Mouse (Mus musculus) c-Kit-negative CD71-positive TER-119-positive erythroid progenitor cells, embryonic 14.5 days (primary cell): ENCODE data around the gene Igdcc4.
"Not testable (repeated sequence)": the region's sequence is repeated elsewhere in the genome, so short reads cannot be mapped to it uniquely, and the experiment has no call there.

Source experiments
- DNase-seq: peaks from one replicate; pipeline ENCODE4 v3.0.0-alpha.2; 2013; ENCODE audit warnings: low read depth, low spot score

The Igdcc4 gene

DNA sequence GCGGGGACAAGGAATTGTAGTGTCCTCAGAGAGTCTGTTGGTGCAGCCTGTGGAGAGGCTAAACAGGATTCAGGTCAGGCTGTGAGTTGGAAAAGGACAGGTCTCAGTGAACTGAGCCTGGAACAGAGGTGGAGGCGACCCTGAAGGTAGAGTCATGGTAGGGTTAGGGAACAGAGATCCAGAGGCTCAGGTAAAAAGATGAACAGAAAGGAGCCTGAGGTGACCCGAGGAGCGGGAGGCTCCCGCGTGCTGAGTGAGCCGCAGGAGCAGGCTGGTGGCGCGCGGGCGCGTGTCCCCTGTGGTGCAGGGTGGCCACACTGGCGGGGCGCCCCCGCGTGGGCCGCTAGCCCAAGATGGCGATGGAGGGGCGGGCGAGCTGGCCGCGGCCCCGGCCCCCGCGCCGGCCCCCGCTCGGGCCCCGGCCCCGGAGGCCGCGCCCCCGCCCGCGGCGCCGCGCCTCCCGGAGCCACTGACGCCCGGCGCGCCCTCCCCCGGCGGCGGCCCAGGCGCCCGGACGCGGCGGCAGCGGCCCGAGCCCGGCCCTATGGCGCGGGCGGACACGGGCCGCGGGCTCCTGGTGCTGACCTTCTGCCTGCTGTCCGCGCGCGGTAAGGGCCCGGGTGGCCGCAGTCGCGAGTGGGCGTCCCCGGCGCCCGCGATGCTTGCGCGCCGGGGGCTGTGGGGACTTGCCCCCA is at the start of gene Igdcc4:
TSS of gene Igdcc4 (plus strand) at position 496 of the 695 bp plus-strand sequence.
- DNase-seq: no peak

GRCm38 (mm10) chr9:65064251-65064650 is 37.0 kb upstream of the Igdcc4 start:
- DNase-seq: no peak

DNA sequence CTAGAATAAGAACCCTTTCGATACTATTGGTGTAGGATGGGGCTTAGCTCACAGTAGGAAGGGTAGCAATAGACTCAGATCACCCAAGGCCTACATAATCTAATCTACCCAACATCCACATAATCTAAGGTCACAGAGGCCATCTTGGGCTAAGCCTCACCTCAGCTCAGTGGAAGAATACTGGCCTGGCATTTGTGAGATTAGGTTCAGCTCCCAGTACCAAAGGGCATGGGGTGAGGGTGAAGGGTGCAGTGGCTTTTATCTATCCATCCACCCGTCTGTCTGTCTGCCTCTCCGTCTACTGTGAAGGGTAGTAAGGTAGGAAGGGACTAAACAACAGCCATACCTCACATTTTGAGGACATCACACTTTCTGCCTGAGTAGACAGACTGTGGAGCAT is 30.7 kb upstream of the Igdcc4 start:
- DNase-seq: no peak

- no peak for DNase-seq
These were observed 27.7 kb upstream of the Igdcc4 start for GRCm38 (mm10) chr9:65073555-65073954.

DNA sequence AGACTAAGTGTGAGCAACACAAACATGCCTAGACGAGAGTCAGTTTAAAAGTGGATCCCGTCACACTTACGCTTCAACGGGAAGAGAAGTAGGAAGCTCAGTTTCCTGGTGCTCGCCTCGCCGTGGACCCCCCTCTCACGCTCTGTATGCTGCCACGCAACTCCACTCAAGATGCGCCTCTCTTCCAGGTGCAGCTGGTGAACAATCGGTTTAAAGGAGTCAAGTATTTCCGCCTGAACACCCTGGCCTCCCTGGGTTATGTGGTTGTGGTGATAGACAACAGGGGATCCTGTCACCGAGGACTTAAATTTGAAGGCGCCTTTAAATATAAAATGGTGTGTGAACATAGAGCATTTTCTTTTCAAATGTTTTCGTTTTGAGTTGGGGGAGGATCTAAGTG is 27.0 kb upstream of the Igdcc4 start:
- DNase-seq: no peak

GRCm38 (mm10) chr9:65074855-65075493 is 26.3 kb upstream of the Igdcc4 start:
- DNase-seq: no peak

GRCm38 (mm10) chr9:65077536-65077935 is 23.8 kb upstream of the Igdcc4 start:
- DNase-seq: no peak

DNA sequence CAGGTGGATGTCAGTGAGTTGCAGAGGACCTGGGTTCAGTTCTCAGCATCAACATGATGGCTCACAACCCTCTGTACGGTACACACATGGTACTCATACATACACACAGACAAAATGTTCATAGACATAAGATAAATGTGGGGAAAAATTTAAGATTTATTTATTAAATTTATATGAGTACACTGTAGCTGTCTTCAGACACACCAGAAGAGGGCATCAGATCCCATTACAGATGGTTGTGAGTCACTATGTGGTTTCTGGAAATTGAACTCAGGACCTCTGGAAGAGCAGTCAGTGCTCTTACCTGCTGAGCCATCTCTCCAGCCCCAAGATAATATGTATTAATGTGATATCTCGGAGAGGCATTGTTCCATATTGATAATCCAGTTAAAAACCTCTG is 21.1 kb upstream of the Igdcc4 start:
- DNase-seq: not testable (repeated sequence)

- no peak for DNase-seq
These were observed 18.1 kb upstream of the Igdcc4 start for GRCm38 (mm10) chr9:65083075-65083765.

DNA sequence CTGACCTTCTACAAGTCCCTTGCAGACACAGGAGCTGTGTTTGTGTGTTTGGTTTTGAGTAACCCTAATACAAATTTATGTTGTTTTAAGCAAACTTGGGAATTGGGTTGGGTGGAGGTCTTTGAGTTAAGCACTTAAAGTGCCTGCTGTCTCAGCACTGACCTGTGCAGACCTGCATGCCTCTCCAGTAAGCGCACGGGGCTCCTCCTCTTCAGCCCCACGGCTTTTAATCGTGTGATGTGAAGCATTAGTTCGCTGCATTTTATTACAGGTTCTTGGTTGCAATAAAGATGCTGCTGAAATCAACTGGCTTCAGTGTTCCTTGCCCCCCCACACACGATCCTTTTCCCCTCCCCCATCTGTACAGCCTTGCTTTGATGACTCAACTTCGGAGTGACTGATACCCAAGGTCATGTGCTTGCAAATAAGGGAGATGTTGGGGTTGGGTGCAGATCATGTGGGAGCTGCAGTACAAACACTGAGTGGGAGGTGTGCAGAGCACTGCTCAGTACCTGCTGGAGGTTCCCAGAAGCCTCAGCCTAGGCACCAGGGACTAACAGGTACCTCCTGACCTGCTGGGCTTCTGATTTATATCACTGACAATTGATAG is 17.0 kb upstream of the Igdcc4 start:
- no peak for DNase-seq

GRCm38 (mm10) chr9:65085270-65085669 is 16.0 kb upstream of the Igdcc4 start:
- DNase-seq: no peak

GRCm38 (mm10) chr9:65086801-65087200 is 14.5 kb upstream of the Igdcc4 start:
- no peak for DNase-seq

GRCm38 (mm10) chr9:65087490-65087889 is 13.8 kb upstream of the Igdcc4 start:
- no peak for DNase-seq

DNA sequence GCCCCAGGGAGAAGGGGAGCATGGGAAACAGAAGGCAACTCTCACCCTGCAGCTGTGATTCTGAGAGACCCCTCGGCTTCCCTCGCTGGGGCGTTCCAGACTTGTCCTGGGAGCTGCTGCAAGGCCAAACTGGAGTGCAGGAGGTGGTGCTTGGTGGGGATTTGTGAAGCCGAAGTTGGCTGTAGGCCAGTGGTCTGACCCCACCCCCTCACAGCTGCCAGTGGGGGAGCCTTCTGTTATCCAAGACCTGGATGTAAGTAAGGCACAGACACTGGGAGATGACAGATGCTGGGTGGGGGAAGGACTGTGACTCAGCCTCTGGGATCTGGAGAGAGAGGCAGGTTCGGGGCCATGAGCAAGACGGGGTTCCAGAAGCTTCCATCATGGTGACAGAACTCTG is 7.0 kb upstream of the Igdcc4 start:
- DNase-seq: no peak

- no peak for DNase-seq
These were observed 545 bp downstream of the Igdcc4 start for GRCm38 (mm10) chr9:65101686-65102376.

GRCm38 (mm10) chr9:65102377-65103172 is 1.3 kb downstream of the Igdcc4 start:
- no peak for DNase-seq

DNA sequence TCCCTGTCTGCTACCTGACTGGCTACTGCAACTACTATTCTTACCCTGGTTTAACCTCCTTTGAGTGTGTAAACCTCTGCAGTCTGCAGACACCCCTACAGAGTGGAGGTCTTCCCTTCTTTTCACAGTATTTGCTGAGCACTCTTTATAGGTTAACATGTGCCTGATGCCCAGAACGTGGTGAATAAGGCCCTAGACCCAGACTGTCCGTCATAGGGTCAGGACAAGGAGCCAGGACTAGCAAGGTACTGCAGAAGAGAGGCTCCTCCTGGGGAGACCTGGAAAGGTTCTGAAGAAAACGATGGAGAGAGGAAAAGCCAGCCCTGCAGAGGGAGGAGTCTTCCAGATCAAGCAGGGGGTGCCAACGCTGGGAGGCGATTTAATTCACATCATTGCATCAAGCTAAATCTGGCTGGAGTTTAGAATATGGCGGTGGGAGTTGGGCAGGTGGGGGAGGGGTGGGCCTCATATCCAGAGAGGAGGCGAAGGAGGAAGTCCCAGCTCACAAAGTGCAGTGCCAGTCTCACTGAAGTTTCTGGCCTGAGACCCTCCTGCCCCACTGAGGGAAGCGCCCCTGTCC is 2.0 kb downstream of the Igdcc4 start:
- no peak for DNase-seq

DNA sequence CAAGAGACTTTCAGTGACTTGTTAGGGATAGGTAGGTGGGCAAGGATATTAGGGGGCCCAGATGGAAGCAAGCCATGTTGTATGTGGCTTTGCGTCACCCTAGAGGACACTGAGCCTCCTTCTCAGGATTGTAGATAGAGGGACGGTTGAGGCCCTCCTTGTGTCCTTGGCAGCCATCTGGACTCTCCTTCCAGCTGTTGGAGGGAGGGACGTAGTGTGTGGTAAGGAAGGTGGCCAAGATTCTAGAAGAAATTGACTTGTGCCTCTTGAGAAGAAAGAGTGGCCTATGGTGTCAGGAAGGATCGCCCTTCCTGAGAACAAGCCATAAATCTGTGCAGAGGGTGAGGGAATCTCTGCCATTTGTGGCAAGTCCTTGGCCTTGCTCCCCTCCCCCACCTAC is 5.5 kb downstream of the Igdcc4 start:
- DNase-seq: no peak

GRCm38 (mm10) chr9:65107893-65108292 is 6.6 kb downstream of the Igdcc4 start:
- DNase-seq: no peak
